Mouse (Mus musculus) right cerebral cortex, postnatal 10 days (tissue): ENCODE measurements at regions not wholly inside any gene's neighbourhood (a gene's known extent, or its start where the extent isn't known, plus 50 kb on each side); places are given as distances from the start of the nearest gene placed in this dataset.
"Not testable (repeated sequence)": the region's sequence is repeated elsewhere in the genome, so short reads cannot be mapped to it uniquely, and the experiment has no call there.

Experiments used
- DNase-seq, 2 experiments: peaks; one replicate each; pipeline ENCODE4 v3.0.0; 2021; ENCODE audit warnings: low spot score in 2 of 2

- no peak for DNase-seq
These were observed 1456.2 kb upstream of the Adam24 start for GRCm38 (mm10) chr8:39218716-39219115.

DNA sequence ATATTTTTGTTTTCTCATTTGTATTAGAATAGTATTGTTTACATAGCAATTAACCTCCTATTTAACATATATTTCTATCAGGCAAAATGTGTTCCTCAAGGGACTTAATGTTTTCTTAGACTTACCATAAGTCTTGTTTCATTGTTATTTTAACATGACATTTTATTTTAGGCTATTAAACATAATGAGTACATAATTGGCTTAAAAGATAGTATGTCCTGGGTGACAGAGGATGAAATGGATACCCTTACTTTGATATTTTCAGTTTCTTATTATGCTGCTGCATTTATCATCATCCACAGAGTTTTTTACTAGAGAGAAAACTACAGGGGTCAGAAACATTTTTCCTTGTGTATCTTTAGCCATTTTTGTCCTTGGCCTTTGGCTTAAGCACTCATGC lies 1447.6 kb upstream of the Adam24 start:
- no peak for DNase-seq

GRCm38 (mm10) chr8:39268970-39269497 lies 1405.8 kb upstream of the Adam24 start:
- DNase-seq: peak; percentile 66 to 71

DNA sequence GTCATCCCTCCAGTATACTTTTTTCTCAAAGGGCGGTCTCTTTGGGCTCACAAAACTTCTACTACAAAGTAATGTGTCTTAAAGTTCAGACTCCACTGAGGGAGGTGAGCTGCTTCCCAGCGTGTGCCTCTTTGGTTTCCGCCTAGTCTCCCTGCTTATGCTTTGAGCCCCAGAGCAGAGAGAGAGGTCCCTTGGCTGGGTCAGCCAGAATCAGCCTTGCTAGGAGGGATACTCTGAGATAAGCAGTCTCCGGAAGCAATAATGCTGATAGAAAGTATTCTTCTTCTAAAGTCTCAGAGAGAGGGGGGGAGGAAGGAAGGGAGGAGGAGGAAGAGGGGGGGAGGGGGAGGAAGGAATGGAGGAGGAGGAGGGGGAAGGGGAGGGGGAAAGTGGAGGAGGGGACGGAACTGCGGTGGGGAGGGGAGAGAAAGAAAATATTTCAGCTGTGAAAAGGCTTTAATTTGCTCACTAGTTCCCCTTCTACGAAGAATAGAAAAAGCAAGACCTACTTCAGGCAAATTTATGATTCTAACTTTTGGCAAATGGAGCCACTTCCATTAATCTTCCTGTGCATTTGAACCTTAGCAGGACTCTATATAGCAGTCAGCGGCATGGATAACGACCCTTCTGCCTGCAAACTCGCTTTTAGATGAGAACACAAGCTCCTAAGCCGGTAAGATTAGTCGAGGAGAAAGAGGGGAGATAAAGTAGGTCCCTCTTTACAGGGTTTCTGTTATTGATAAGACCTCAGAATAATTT lies 1377.2 kb upstream of the Adam24 start:
- DNase-seq: no peak

GRCm38 (mm10) chr8:39303742-39304336 lies 1371.0 kb upstream of the Adam24 start:
- no peak for DNase-seq

- no peak for DNase-seq
These were observed 1361.0 kb upstream of the Adam24 start for GRCm38 (mm10) chr8:39313854-39314253.

DNA sequence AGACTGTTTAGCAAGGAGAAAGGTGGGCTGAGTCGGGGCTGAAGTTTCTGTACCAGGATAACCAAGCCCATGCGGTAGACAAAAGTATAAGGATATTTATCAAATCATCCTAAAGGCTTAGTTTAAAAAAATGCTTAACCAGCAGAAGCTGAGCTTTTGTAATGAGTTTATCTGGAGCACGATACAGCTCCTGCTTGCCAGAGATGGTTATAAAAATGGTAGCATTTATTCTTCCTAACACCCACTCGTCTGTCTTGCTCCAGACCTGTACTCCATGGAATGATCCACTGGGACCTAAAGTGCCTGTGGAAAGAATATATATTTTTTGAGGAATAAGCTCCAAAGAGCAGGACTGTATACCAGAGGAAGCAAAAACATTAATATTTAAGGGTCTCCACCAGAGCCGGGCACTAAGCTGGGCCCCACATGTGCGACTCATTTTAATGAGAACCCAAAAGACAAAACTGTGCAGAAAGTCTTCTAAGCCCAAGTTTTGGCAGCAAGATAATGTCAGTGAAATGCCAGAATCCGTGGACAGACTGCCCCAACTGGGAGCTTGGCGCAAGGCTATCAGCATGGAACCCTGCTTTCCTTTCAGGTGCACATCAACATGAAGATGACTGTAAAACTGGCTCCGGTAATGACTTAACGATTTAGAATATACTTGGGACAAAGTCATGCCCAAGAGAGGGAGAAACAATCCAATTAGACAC lies 1359.2 kb upstream of the Adam24 start:
- no peak for DNase-seq

- DNase-seq: no peak
These were observed 1358.7 kb upstream of the Adam24 start for GRCm38 (mm10) chr8:39316234-39316568.

DNA sequence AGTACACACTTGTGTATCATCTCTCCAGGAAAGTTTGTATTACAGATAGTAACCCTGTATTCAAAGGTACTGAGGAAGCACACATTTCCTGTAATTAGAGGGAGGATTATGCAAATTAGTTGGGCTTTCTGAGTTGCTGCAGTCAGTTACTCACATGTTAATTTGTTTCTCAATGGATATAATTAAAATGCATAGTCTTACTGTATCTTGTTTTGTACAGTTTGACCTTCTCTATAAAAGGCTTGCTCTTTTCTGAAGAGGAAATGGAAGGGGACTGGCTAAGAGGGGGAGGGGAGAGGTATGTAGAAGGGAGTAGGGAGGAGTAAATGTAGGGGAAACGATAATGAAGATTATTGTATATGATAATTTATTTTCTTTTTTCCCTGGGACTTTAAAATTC lies 1345.5 kb upstream of the Adam24 start:
- no peak for DNase-seq

DNA sequence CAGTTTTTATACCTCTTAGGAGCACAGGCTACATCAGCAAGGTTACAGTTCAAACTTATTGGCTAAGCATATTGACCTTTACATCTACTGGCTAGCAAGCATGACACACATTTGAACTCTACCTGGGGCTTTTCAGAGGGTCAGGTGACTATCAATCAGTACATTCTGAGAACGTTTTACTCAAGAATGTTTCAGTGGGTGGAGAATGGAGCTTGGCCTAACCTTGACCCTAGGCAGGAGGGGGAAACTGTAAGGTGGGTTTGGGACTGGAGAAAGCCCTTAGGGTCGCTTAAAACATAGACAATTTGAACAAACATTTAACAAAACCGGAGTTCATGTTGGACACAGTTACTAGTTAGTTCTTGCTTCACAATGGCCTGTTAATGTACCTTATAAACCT lies 1330.1 kb upstream of the Adam24 start:
- no peak for DNase-seq

DNA sequence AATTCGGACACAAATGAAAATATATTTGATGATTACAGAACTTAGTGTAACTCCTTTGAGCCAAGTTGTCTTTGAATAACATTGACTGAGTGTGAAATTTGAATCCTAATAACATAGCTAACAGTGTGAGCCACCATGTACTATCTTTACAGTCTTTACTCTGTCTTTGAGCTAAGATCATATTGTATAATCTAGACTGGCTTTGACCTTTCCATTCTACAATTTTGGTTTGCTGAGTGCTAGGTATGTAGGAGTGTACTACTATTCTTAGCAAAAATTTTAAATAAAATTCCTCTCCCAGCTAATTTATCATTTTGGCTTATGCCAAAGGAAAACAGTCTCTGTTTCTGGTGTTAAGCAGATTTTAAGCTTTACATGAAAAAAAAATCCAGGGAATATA lies 1328.4 kb upstream of the Adam24 start:
- DNase-seq: no peak

GRCm38 (mm10) chr8:39348956-39349355 lies 1325.9 kb upstream of the Adam24 start:
- no peak for DNase-seq

DNA sequence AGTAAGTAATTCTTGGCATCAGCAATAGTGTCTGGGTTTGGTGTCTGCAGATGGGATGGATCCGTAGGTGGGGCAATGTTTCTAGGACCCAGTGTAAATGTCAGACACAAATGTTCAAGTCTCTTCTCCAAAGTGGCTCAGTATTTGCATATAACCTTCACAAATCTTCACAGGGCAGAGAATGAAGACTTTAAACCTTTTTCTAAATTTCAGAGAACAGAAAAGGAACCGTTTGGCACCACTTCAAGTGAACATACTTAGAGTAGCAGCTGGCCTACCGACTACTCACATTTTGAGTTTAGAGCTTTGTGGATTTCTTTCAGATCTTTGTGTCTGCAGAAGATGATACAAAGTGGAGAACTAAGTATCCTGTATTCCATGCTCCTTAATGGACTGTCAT lies 1319.5 kb upstream of the Adam24 start:
- peak in 1 of 2 experiments; percentile 33 for DNase-seq

DNA sequence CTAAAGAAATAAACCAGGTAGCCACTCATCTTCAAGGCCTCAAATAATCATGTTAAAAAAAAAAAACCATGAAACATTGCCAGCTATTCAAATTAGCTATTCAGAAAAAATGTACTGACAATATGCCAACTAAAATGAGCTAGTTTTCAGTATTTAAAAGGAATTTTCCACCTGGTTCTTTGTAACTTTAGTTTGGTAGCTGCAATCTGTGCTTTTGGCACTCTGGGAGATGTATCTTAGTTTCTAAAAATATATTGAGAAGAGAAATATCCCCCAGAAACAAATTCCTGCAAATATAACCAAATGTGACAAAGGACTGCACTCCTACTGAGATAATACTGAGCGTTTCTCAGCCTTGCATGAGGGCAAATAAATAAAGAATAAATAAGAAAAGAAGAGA lies 1317.8 kb upstream of the Adam24 start:
- DNase-seq: no peak

GRCm38 (mm10) chr8:39357865-39358264 lies 1317.0 kb upstream of the Adam24 start:
- DNase-seq: peak in 1 of 2 experiments; percentile 33

GRCm38 (mm10) chr8:39366346-39366745 lies 1308.5 kb upstream of the Adam24 start:
- not testable (repeated sequence) for DNase-seq
